Mouse (Mus musculus) ZHBTc4 (cell line): ENCODE data around the gene Cygb.
"Not testable (repeated sequence)": the region's sequence is repeated elsewhere in the genome, so short reads cannot be mapped to it uniquely, and the experiment has no call there.

ENCODE experiments used
- DNase-seq: peaks from one replicate; pipeline ENCODE4 v3.0.0-alpha.2; 2011; ENCODE audit warnings: low read depth, low spot score

Cygb gene

GRCm38 (mm10) chr11:116674616-116675379 lies 20.7 kb upstream of the Cygb start:
- DNase-seq: no peak

- DNase-seq: no peak
Measured at GRCm38 (mm10) chr11:116673410-116673809, 19.3 kb upstream of the Cygb start.

- DNase-seq: peak; percentile 90
Measured at GRCm38 (mm10) chr11:116672595-116672994, 18.5 kb upstream of the Cygb start.

GRCm38 (mm10) chr11:116671845-116672434 lies 17.8 kb upstream of the Cygb start:
- DNase-seq: no peak

- peak; percentile 99 for DNase-seq
Measured at GRCm38 (mm10) chr11:116671112-116671844, 17.2 kb upstream of the Cygb start.

GRCm38 (mm10) chr11:116670386-116670785 lies 16.3 kb upstream of the Cygb start:
- DNase-seq: no peak

GRCm38 (mm10) chr11:116669787-116670365 lies 15.8 kb upstream of the Cygb start:
- no peak for DNase-seq

- no peak for DNase-seq
Measured at GRCm38 (mm10) chr11:116669316-116669715, 15.2 kb upstream of the Cygb start.

GRCm38 (mm10) chr11:116668839-116669238 lies 14.7 kb upstream of the Cygb start:
- no peak for DNase-seq

- DNase-seq: peak; percentile 62
Measured at GRCm38 (mm10) chr11:116668381-116668825, 14.3 kb upstream of the Cygb start.

GRCm38 (mm10) chr11:116667930-116668329 lies 13.8 kb upstream of the Cygb start:
- no peak for DNase-seq

GRCm38 (mm10) chr11:116667012-116667411 lies 12.9 kb upstream of the Cygb start:
- not testable (repeated sequence) for DNase-seq

GRCm38 (mm10) chr11:116666566-116666965 lies 12.5 kb upstream of the Cygb start:
- DNase-seq: no peak

- no peak for DNase-seq
Measured at GRCm38 (mm10) chr11:116665289-116665688, 11.2 kb upstream of the Cygb start.

GRCm38 (mm10) chr11:116661948-116662377 lies 7.8 kb upstream of the Cygb start:
- no peak for DNase-seq

- DNase-seq: no peak
Measured at GRCm38 (mm10) chr11:116661291-116661947, 7.3 kb upstream of the Cygb start.

- no peak for DNase-seq
Measured at GRCm38 (mm10) chr11:116660181-116660580, 6.1 kb upstream of the Cygb start.

GRCm38 (mm10) chr11:116659027-116659621 lies 5.0 kb upstream of the Cygb start:
- DNase-seq: no peak

- no peak for DNase-seq
Measured at GRCm38 (mm10) chr11:116658238-116658637, 4.1 kb upstream of the Cygb start.

- peak; percentile 97 for DNase-seq
Measured at GRCm38 (mm10) chr11:116657311-116658223, 3.5 kb upstream of the Cygb start.
